Mouse (Mus musculus): ENCODE results near the gene Sdf2. TPM values are rescaled to one million over a fixed set of nuclear protein-coding genes. Genes with fewer than 3 reads are reported as not detected.

Sdf2 gene
- polyA plus RNA-seq, 2 experiments = 30.8 to 34.3 TPM

GRCm38 (mm10) chr11:78261380-78262352 is 16.1 kb downstream of the Sdf2 start, which contains the start of gene 2610507B11Rik:
Gene 2610507B11Rik, plus strand, starts transcription at chr11:78261752.
- peak within 1 kb of the TSS; percentile 71 for H3K9ac ChIP-seq (replicated peaks)
- H3K4me1 ChIP-seq (replicated peaks; ENCODE audit: control insufficient read depth in 2 of 2, insufficient read depth in 2 of 2, low read length in 1 of 2) = peaks cover 0 to 4% of the 10 kb centered on the region in 2 experiments; a peak in 1 of 4 replicates
- peak within 1 kb of the TSS; percentile 87 for H3K4me2 ChIP-seq (ENCODE audit: low read depth)
- H3K9me3 ChIP-seq (ENCODE audit: control insufficient read depth, low read length) = no peaks in the 10 kb centered on the region
- DNase-seq (ENCODE audit: low read depth in 3 of 3, low spot score in 3 of 3) = peak; percentile 85 to 89 (median 88)
- TF ChIP-seq EP300 (IDR thresholded peaks at IDR 0.05; ENCODE audit: low read depth) (no peak), CTCF (IDR thresholded peaks at IDR 0.05; ENCODE audit: low read depth) (no peak; the same call in 1 of the 2 replicates)
- peak; percentile 95 for ATAC-seq (ENCODE audit: insufficient read depth)
- WGBS (ENCODE audit: insufficient replicate concordance) = under 1% methylated on average over 100 of the region's 115 CpGs
- H3K27ac ChIP-seq = peak within 1 kb of the TSS; percentile 55
- peaks cover 26% of the 10 kb centered on the region for H3K36me3 ChIP-seq (replicated peaks; ENCODE audit: control insufficient read depth, insufficient read depth, low read depth)
- no peaks in the 10 kb centered on the region for H3K27me3 ChIP-seq (ENCODE audit: control insufficient read depth, insufficient read depth, low read length)
- peak within 1 kb of the TSS; percentile 68 to 74 for H3K4me3 ChIP-seq (ENCODE audit: insufficient read depth in 1 of 2, low read depth in 2 of 2, low read length in 2 of 2)

GRCm38 (mm10) chr11:78262550-78262949 is 17.0 kb downstream of the Sdf2 start:
- DNase-seq (ENCODE audit: low read depth in 3 of 3, low spot score in 3 of 3) (peak; percentile 39 to 64 (median 44)), ATAC-seq (ENCODE audit: insufficient read depth) (no peak)
- Histone ChIP-seq H3K27me3 (ENCODE audit: control insufficient read depth, insufficient read depth, low read length) (no peaks in the 10 kb centered on the region), H3K4me1 (replicated peaks; ENCODE audit: control insufficient read depth in 2 of 2, insufficient read depth in 2 of 2, low read length in 1 of 2) (peaks cover 0 to 4% of the 10 kb centered on the region in 2 experiments; a peak in 1 of 4 replicates), H3K4me3 (ENCODE audit: insufficient read depth in 1 of 2, low read depth in 2 of 2, low read length in 2 of 2) (peak overlapping the region; percentile 48 to 74), H3K27ac (peak overlapping the region; percentile 41), H3K4me2 (ENCODE audit: low read depth) (peak overlapping the region; percentile 87), H3K9me3 (ENCODE audit: control insufficient read depth, low read length) (no peaks in the 10 kb centered on the region), H3K36me3 (replicated peaks; ENCODE audit: control insufficient read depth, insufficient read depth, low read depth) (peaks cover 34% of the 10 kb centered on the region), H3K9ac (replicated peaks) (peak overlapping the region; percentile 71)
- 2% methylated on average over 8 of the region's 8 CpGs for WGBS (ENCODE audit: insufficient replicate concordance)
- TF ChIP-seq EP300 (IDR thresholded peaks at IDR 0.05; ENCODE audit: low read depth) (no peak), CTCF (IDR thresholded peaks at IDR 0.05; ENCODE audit: low read depth) (peak; percentile 78)

- Histone ChIP-seq H3K9ac (replicated peaks) (no peak overlapping the region), H3K4me2 (ENCODE audit: low read depth) (no peak overlapping the region), H3K27me3 (ENCODE audit: control insufficient read depth, insufficient read depth, low read length) (no peaks in the 10 kb centered on the region), H3K27ac (no peak overlapping the region), H3K4me3 (ENCODE audit: insufficient read depth in 1 of 2, low read depth in 2 of 2, low read length in 2 of 2) (no peak overlapping the region), H3K9me3 (ENCODE audit: control insufficient read depth, low read length) (no peaks in the 10 kb centered on the region), H3K4me1 (replicated peaks; ENCODE audit: control insufficient read depth in 2 of 2, insufficient read depth in 2 of 2, low read length in 1 of 2) (peaks cover 0 to 4% of the 10 kb centered on the region in 2 experiments; a peak in 1 of 4 replicates), H3K36me3 (replicated peaks; ENCODE audit: control insufficient read depth, insufficient read depth, low read depth) (peaks cover 60% of the 10 kb centered on the region)
- ATAC-seq (ENCODE audit: insufficient read depth) = no peak
- WGBS (ENCODE audit: insufficient replicate concordance) = 83% methylated on average over 6 of the region's 6 CpGs
- DNase-seq (ENCODE audit: low read depth in 3 of 3, low spot score in 3 of 3) = no peak
- TF ChIP-seq EP300 (IDR thresholded peaks at IDR 0.05; ENCODE audit: low read depth) (no peak), CTCF (IDR thresholded peaks at IDR 0.05; ENCODE audit: low read depth) (no peak)
Measured at GRCm38 (mm10) chr11:78265571-78265970, 20.0 kb downstream of the Sdf2 start.

- DNase-seq (ENCODE audit: low read depth in 3 of 3, low spot score in 3 of 3) = no peak
- Histone ChIP-seq H3K4me1 (replicated peaks; ENCODE audit: control insufficient read depth in 2 of 2, insufficient read depth in 2 of 2, low read length in 1 of 2) (no peaks in the 10 kb centered on the region), H3K27me3 (ENCODE audit: control insufficient read depth, insufficient read depth, low read length) (no peaks in the 10 kb centered on the region), H3K9ac (replicated peaks) (no peak overlapping the region), H3K36me3 (replicated peaks; ENCODE audit: control insufficient read depth, insufficient read depth, low read depth) (peaks cover 84% of the 10 kb centered on the region), H3K4me2 (ENCODE audit: low read depth) (no peak overlapping the region), H3K9me3 (ENCODE audit: control insufficient read depth, low read length) (no peaks in the 10 kb centered on the region), H3K27ac (no peak overlapping the region), H3K4me3 (ENCODE audit: insufficient read depth in 1 of 2, low read depth in 2 of 2, low read length in 2 of 2) (no peak overlapping the region)
- TF ChIP-seq EP300 (IDR thresholded peaks at IDR 0.05; ENCODE audit: low read depth) = no peak
- no peak for TF ChIP-seq CTCF (IDR thresholded peaks at IDR 0.05; ENCODE audit: low read depth)
- ATAC-seq (ENCODE audit: insufficient read depth) = no peak
- 83% methylated on average over 13 of the region's 13 CpGs for WGBS (ENCODE audit: insufficient replicate concordance)
Measured at GRCm38 (mm10) chr11:78271986-78272385, 26.4 kb downstream of the Sdf2 start.

GRCm38 (mm10) chr11:78275596-78275995 is 30.1 kb downstream of the Sdf2 start:
- TF ChIP-seq EP300 (IDR thresholded peaks at IDR 0.05; ENCODE audit: low read depth) (no peak), CTCF (IDR thresholded peaks at IDR 0.05; ENCODE audit: low read depth) (no peak)
- Histone ChIP-seq H3K9me3 (ENCODE audit: control insufficient read depth, low read length) (no peaks in the 10 kb centered on the region), H3K4me3 (ENCODE audit: insufficient read depth in 1 of 2, low read depth in 2 of 2, low read length in 2 of 2) (no peak overlapping the region), H3K4me1 (replicated peaks; ENCODE audit: control insufficient read depth in 2 of 2, insufficient read depth in 2 of 2, low read length in 1 of 2) (no peaks in the 10 kb centered on the region), H3K27me3 (ENCODE audit: control insufficient read depth, insufficient read depth, low read length) (no peaks in the 10 kb centered on the region), H3K4me2 (ENCODE audit: low read depth) (no peak overlapping the region), H3K9ac (replicated peaks) (no peak overlapping the region), H3K27ac (no peak overlapping the region), H3K36me3 (replicated peaks; ENCODE audit: control insufficient read depth, insufficient read depth, low read depth) (peaks cover 86% of the 10 kb centered on the region)
- ATAC-seq (ENCODE audit: insufficient read depth) = no peak
- 95% methylated on average over 1 of the region's 1 CpGs for WGBS (ENCODE audit: insufficient replicate concordance)
- DNase-seq (ENCODE audit: low read depth in 3 of 3, low spot score in 3 of 3) = no peak

Measured in liver, embryonic 14.5 days (tissue).